Mouse (Mus musculus) CD4-positive, CD25-positive, alpha-beta regulatory T cell, adult 4 months (primary cell): Measurements from ENCODE around the gene Naxe. TPM values are rescaled to one million over a fixed set of nuclear protein-coding genes. Genes with fewer than 3 reads are reported as not detected.

Source experiments
- ATAC-seq: one replicate; pipeline ENCODE4 v1.8.0; 2017
- polyA plus RNA-seq, 2 experiments: library from polyadenylated mRNA; unstranded; fragments of 100-300 nt; shearing (Covaris generic); gene quantifications; one replicate each; pipeline ENCODE4 v1.2.1; 2017

Naxe gene
- 10 to 100 TPM; 67.4 to 72.4 TPM for polyA plus RNA-seq

GRCm38 (mm10) chr3:88057902-88058696, at the start of gene Naxe:
TSS of gene Naxe (minus strand) at chr3:88058495.
- peak; percentile 92 for ATAC-seq

- no peak for ATAC-seq
Measured at GRCm38 (mm10) chr3:88106126-88106525, 47.8 kb upstream of the Naxe start.

- no peak for ATAC-seq
Measured at GRCm38 (mm10) chr3:88102611-88103010, 44.3 kb upstream of the Naxe start.

GRCm38 (mm10) chr3:88102196-88102595, 43.9 kb upstream of the Naxe start:
- no peak for ATAC-seq

GRCm38 (mm10) chr3:88101736-88102135, 43.4 kb upstream of the Naxe start:
- ATAC-seq: no peak

GRCm38 (mm10) chr3:88100251-88100650, 42.0 kb upstream of the Naxe start:
- ATAC-seq: no peak

- ATAC-seq: no peak
Measured at GRCm38 (mm10) chr3:88097666-88098065, 39.4 kb upstream of the Naxe start.

- no peak for ATAC-seq
Measured at GRCm38 (mm10) chr3:88094126-88094525, 35.8 kb upstream of the Naxe start.

GRCm38 (mm10) chr3:88090616-88091015, 32.3 kb upstream of the Naxe start:
- no peak for ATAC-seq

- ATAC-seq: no peak
Measured at GRCm38 (mm10) chr3:88090106-88090505, 31.8 kb upstream of the Naxe start.

GRCm38 (mm10) chr3:88087688-88088087, 29.4 kb upstream of the Naxe start:
- ATAC-seq: peak; percentile 45

- no peak for ATAC-seq
Measured at GRCm38 (mm10) chr3:88085459-88085858, 27.2 kb upstream of the Naxe start.

GRCm38 (mm10) chr3:88084001-88084400, 25.7 kb upstream of the Naxe start:
- ATAC-seq: no peak

- ATAC-seq: no peak
Measured at GRCm38 (mm10) chr3:88082663-88083062, 24.4 kb upstream of the Naxe start.

GRCm38 (mm10) chr3:88082224-88082618, 23.9 kb upstream of the Naxe start:
- no peak for ATAC-seq

GRCm38 (mm10) chr3:88081345-88082223, 23.3 kb upstream of the Naxe start, which contains the start of gene Iqgap3:
TSS of gene Iqgap3 (plus strand) at chr3:88081971.
- peak; percentile 84 for ATAC-seq

GRCm38 (mm10) chr3:88078204-88078603, 19.9 kb upstream of the Naxe start, which contains the start of gene Ttc24:
TSS of gene Ttc24 (minus strand) at chr3:88078304.
- ATAC-seq: no peak

- no peak for ATAC-seq
Measured at GRCm38 (mm10) chr3:88077441-88077840, 19.1 kb upstream of the Naxe start.

- no peak for ATAC-seq
Measured at GRCm38 (mm10) chr3:88074766-88075165, 16.5 kb upstream of the Naxe start.

- ATAC-seq: no peak
Measured at GRCm38 (mm10) chr3:88074351-88074750, 16.1 kb upstream of the Naxe start.

GRCm38 (mm10) chr3:88073631-88074030, 15.3 kb upstream of the Naxe start:
- no peak for ATAC-seq

GRCm38 (mm10) chr3:88071783-88072182, 13.5 kb upstream of the Naxe start:
- peak; percentile 75 for ATAC-seq

GRCm38 (mm10) chr3:88068386-88068785, 10.1 kb upstream of the Naxe start:
- ATAC-seq: no peak
